Mouse (Mus musculus) induced T-regulatory cell, adult 2 months (primary cell): ENCODE measurements around the gene Gimap3.
A peak's percentile ranks its signal among the peaks of the same experiment; 100 is the strongest.

Experiments used
- DNase-seq: peaks from one replicate; pipeline ENCODE4 v3.0.0-alpha.2; 2012; ENCODE audit warnings: low read depth

The Gimap3 gene

DNA sequence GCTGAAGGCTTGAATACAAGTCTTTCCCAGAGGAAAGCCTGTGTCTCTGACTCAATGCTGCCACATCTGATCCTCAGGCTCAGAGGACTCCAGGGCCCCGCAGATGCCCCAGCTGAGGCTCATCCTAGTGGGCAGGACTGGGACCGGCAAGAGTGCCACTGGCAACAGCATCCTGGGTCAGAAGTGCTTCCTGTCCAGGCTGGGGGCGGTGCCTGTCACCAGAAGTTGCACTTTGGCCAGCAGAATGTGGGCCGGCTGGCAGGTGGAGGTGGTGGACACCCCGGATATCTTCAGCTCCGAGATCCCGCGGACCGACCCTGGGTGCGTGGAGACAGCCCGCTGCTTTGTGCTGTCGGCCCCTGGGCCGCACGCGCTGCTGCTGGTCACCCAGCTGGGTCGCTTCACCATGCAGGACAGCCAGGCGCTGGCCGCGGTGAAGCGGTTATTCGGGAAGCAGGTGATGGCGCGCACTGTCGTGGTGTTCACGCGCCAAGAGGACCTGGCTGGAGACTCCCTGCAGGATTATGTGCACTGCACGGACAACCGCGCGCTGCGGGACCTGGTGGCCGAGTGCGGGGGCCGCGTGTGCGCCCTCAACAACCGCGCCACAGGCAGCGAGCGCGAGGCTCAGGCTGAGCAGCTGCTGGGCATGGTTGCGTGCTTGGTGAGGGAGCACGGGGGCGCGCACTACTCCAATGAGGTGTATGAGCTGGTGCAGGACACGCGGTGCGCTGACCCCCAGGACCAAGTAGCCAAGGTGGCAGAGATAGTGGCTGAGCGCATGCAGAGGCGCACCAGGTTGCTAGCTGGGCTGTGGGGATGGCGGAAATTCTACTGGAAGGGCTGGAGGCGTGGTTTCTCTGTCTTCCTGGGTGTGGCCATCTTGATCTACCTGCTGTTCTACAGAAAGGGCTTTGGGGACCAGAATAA lies 28.0 kb downstream of the Gimap3 start:
- peak; percentile 85 for DNase-seq

GRCm38 (mm10) chr6:48741711-48742206 lies 28.9 kb downstream of the Gimap3 start:
- peak; percentile 77 for DNase-seq

DNA sequence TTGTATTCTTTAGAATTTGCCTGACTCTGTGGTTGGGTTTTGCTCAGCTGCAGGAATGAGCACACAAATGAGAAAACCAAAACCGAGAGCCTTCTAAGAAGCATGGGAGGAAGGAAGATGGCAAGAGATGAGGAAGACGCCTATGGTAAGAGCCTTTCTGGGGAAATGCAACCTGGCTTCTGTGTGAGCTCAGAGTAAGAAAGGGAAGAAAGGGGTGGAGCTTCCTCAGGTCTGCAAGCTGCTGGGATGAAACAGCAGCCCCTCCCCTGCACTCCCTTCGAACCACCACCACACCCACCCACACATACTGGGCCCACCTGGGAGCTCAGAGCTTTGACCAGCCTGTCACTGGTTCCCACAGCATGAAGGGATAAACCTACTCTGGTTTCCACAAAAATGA lies 29.4 kb downstream of the Gimap3 start:
- DNase-seq: no peak

DNA sequence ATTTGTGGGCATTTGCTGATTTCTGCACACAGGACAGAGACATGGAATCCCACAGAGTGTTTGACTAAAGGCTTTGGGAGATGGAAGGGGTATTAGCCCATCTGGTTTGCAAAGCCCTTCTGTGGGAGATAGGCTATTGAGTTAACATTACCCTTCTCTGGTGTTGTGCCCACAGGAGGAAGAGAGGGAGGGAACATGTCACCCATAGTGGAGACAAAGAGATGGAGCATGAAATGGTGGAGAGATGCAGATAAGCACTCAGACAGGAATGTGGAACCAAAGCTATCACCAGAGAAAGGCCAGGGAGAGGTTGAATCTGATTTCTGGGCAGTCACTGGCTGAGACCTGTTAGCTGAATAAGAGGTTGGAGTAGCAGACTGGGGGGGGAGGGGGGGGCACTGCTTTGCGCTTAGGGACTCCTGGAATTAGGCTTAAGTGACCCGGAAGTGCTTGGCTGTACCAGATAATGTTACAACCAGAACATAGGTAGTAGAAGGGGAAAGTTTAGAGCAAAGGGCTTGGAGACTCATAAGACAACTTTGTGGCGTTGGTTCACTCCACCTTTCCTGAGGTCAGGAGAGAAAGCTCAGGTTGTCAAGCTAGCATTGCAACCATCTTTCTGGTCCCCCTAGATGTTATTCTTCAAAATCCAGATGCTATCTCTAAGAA lies 30.0 kb downstream of the Gimap3 start:
- DNase-seq: peak; percentile 80

DNA sequence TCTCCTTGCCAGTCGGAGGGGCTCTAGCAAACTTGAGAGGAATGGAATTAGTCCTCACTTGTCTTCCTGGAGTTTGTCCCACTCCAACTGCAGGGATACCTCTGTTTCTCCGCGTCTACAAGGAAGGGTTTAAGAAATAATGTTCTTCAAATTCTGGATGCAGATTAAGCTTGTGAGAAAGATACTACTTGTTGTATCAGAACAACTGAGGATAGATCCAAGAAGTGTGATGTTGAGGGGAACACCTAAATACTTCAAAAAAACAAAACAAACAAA lies 30.9 kb downstream of the Gimap3 start:
- DNase-seq: peak; percentile 75

DNA sequence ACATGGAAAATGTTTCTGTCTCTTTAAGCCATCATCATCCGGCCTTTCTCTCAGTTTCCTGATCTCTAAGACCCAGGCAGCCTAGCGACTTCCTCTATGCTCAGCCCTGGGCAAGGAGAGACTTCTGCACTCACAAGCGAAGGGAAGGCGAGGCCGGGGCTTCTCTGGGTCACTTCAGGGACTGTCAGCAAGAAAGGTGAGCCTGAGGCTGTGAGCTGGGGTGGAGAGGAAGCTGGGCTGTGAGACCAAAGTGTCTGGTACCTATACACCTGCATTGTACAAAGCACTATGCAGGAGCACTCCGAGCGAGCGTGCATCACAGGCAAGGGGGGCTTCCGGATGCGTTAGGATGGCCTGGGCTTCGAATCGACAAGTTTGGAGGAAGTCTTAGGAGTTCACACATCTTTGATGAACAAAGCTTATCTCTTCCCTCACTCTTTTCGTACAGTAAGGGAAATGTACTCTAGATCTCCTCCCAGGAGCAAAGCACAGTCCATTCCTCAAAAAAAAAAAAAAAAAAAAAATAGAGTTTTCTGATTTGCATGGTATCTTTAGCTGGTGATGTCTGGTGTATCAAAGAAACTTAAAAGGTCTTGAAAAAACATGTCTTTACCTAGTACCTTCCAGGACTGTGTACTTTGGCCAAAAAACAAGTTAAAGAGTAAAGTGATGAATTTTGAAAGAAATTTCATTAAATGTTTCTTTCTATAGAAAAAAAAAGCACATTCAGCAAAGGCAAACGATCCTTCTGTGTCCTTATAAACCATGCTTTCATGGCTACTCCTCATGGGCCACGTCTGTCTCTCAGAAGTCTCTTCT lies 31.5 kb downstream of the Gimap3 start, which contains the start of gene Gimap1:
Gene Gimap1, plus strand, starts transcription at position 94 of the 819 bp plus-strand sequence.
- peak; percentile 91 for DNase-seq

- no peak for DNase-seq
These were observed 33.0 kb downstream of the Gimap3 start for GRCm38 (mm10) chr6:48737688-48738087.

DNA sequence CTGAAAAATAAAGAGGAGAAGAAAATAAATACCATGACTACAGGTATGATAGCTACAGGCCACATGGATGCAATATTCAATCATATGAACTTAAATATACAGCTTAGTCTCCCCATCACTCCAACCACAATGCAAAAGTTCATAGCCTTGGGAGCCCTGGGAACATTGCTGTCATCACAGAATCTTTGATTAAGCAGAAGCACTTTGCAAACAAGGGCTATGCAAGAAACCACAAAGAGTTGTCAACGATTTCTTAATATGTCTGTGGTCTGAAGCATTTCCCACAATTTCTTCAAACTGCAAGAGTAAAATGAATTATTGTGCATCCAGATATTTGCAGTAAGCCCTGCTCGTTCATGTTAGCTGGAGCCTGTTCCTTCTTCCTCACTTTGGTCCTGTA lies 33.6 kb downstream of the Gimap3 start:
- DNase-seq: no peak

DNA sequence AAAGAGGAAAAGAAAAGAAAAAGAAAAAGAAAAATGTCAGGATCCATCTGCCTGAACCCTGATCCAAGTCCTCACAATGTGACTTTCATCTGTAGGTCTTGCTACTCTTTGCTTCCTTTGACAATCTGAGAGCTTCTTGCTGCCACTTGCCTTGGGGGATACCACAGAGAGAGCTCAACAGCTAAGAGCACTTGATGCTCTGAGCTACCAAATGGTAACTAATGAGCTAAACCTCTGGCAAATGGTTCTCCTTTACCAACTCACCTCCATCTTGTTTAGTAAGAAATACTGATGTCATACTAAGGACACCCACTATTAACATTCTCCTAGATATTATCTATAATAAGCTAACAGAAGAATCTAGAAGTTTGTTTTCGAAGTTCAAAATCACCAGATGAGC lies 37.0 kb downstream of the Gimap3 start:
- peak; percentile 70 for DNase-seq

DNA sequence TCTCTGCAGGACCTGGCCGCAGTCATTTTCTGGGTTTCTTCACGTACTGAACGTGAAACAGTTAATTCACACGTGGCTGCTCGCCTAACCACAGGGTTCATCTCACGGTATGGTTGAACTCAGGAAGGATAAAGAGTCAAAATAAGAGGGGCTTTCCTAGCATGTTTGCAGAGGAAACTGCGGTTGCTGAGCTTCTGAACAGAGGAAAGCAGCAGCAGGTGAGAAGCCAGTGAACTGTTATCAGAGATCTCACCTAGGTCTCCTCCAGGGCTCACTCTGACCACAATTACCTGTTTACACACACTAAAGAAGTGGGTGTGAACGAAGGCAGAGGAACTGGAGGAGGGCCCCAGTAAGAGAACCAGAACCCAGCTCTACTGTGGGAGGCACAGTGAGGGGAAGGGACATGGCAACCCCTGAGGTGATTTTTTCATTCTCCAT lies 37.8 kb downstream of the Gimap3 start:
- peak; percentile 97 for DNase-seq

DNA sequence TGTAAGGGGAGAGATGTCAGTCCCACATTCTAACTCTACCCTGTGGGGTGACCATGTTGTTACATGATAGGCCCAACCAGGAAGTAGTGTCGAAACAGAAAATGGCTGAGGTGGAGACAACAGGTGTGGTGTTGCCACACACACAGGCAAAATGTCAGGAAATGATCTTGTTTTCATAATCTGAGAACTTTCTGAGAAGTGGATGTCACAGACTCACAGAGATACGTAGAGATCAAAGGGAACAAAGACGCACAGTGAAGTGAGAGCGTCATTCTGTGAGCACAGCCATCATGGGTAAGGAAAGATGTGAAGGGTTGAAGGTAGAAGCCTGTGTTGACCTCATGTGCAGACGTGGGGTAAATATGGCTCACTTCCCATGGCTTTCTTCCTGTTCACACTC lies 42.9 kb downstream of the Gimap3 start:
- peak; percentile 94 for DNase-seq

- peak; percentile 93 for DNase-seq
These were observed 45.2 kb downstream of the Gimap3 start for GRCm38 (mm10) chr6:48725476-48725875.

DNA sequence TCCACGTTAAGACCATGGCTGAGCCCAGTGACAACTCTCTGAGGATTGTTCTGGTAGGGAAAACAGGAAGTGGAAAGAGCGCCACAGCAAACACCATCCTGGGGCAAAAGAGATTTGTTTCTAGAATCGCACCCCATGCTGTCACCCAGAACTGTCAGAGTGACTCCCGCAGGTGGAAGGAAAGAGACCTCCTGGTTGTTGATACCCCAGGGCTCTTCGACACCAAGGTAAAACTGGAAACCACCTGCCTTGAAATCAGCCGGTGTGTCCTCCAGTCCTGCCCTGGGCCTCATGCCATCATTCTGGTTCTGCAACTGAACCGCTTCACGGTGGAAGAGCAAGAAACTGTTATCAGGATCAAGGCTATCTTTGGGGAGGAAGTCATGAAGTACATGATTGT lies 47.2 kb downstream of the Gimap3 start:
- DNase-seq: peak; percentile 86

- DNase-seq: peak; percentile 76
These were observed 50.3 kb downstream of the Gimap3 start for GRCm38 (mm10) chr6:48720326-48720725.

GRCm38 (mm10) chr6:48718455-48718854 lies 52.2 kb downstream of the Gimap3 start, which contains the start of the genes Gm28053 and Gimap7:
Gene Gm28053, plus strand, starts transcription at chr6:48718607.
Gene Gimap7, plus strand, starts transcription at chr6:48718621.
- DNase-seq: peak; percentile 97
